Mouse (Mus musculus): ENCODE measurements around the gene Dcdc2a. TPM values are rescaled to one million over a fixed set of nuclear protein-coding genes. Genes with fewer than 3 reads are reported as not detected.

The Dcdc2a gene
- polyA plus RNA-seq, 1 experiment from 2014 or later, result 0.24 TPM

GRCm38 (mm10) chr13:25150861-25151260 lies 95.1 kb downstream of the Dcdc2a start:
- ATAC-seq (ENCODE audit: low FRiP score, low TSS enrichment) (no peak), DNase-seq (ENCODE audit: low spot score) (no peak)
- Histone ChIP-seq H3K4me2 (replicated peaks; ENCODE audit: low read depth) (no peak overlapping the region), H3K27me3 (ENCODE audit: control insufficient read depth, insufficient read depth, low read length) (no peaks in the 10 kb centered on the region), H3K4me1 (replicated peaks; ENCODE audit: control insufficient read depth, insufficient read depth) (no peaks in the 10 kb centered on the region), H3K36me3 (ENCODE audit: control insufficient read depth, insufficient read depth, low read length) (no peaks in the 10 kb centered on the region), H3K4me3 (ENCODE audit: low read depth, low read length) (no peak overlapping the region), H3K9ac (ENCODE audit: low read length) (no peak overlapping the region), H3K9me3 (ENCODE audit: control insufficient read depth, low read length) (no peaks in the 10 kb centered on the region), H3K27ac (replicated peaks) (no peak overlapping the region)
- 58% methylated on average over 4 of the region's 4 CpGs for WGBS
- no peak for TF ChIP-seq EP300 (optimal IDR thresholded peaks at IDR 0.05)
- no peak for TF ChIP-seq CTCF (IDR thresholded peaks at IDR 0.05; ENCODE audit: low read depth)

- Histone ChIP-seq H3K27me3 (ENCODE audit: control insufficient read depth, insufficient read depth, low read length) (no peaks in the 10 kb centered on the region), H3K4me3 (ENCODE audit: low read depth, low read length) (no peak overlapping the region), H3K9ac (ENCODE audit: low read length) (no peak overlapping the region), H3K4me1 (replicated peaks; ENCODE audit: control insufficient read depth, insufficient read depth) (no peaks in the 10 kb centered on the region; the same call in 1 of the 2 replicates), H3K4me2 (replicated peaks; ENCODE audit: low read depth) (no peak overlapping the region), H3K27ac (replicated peaks) (no peak overlapping the region), H3K9me3 (ENCODE audit: control insufficient read depth, low read length) (no peaks in the 10 kb centered on the region), H3K36me3 (ENCODE audit: control insufficient read depth, insufficient read depth, low read length) (no peaks in the 10 kb centered on the region)
- no peak for DNase-seq (ENCODE audit: low spot score)
- 27% methylated on average over 2 of the region's 2 CpGs for WGBS
- TF ChIP-seq EP300 (optimal IDR thresholded peaks at IDR 0.05), result no peak
- no peak for TF ChIP-seq CTCF (IDR thresholded peaks at IDR 0.05; ENCODE audit: low read depth)
- ATAC-seq (ENCODE audit: low FRiP score, low TSS enrichment), result peak; percentile 70
Measured at GRCm38 (mm10) chr13:25159917-25160316, 104.1 kb downstream of the Dcdc2a start.

- Histone ChIP-seq H3K4me1 (replicated peaks; ENCODE audit: control insufficient read depth, insufficient read depth) (no peaks in the 10 kb centered on the region; the same call in 1 of the 2 replicates), H3K9ac (ENCODE audit: low read length) (no peak overlapping the region), H3K9me3 (ENCODE audit: control insufficient read depth, low read length) (no peaks in the 10 kb centered on the region), H3K36me3 (ENCODE audit: control insufficient read depth, insufficient read depth, low read length) (no peaks in the 10 kb centered on the region), H3K4me3 (ENCODE audit: low read depth, low read length) (no peak overlapping the region), H3K4me2 (replicated peaks; ENCODE audit: low read depth) (no peak overlapping the region), H3K27ac (replicated peaks) (no peak overlapping the region), H3K27me3 (ENCODE audit: control insufficient read depth, insufficient read depth, low read length) (no peaks in the 10 kb centered on the region)
- TF ChIP-seq EP300 (optimal IDR thresholded peaks at IDR 0.05) (no peak), CTCF (IDR thresholded peaks at IDR 0.05; ENCODE audit: low read depth) (no peak)
- DNase-seq (ENCODE audit: low spot score) (no peak), ATAC-seq (ENCODE audit: low FRiP score, low TSS enrichment) (no peak)
- WGBS, result 80% methylated on average over 2 of the region's 2 CpGs
Measured at GRCm38 (mm10) chr13:25160804-25161203, 105.0 kb downstream of the Dcdc2a start.

- Histone ChIP-seq H3K27ac (replicated peaks) (no peak overlapping the region), H3K4me1 (replicated peaks; ENCODE audit: control insufficient read depth, insufficient read depth) (no peaks in the 10 kb centered on the region; the same call in 1 of the 2 replicates), H3K4me3 (ENCODE audit: low read depth, low read length) (no peak overlapping the region), H3K9ac (ENCODE audit: low read length) (no peak overlapping the region), H3K36me3 (ENCODE audit: control insufficient read depth, insufficient read depth, low read length) (no peaks in the 10 kb centered on the region), H3K9me3 (ENCODE audit: control insufficient read depth, low read length) (no peaks in the 10 kb centered on the region), H3K4me2 (replicated peaks; ENCODE audit: low read depth) (no peak overlapping the region), H3K27me3 (ENCODE audit: control insufficient read depth, insufficient read depth, low read length) (no peaks in the 10 kb centered on the region)
- ATAC-seq (ENCODE audit: low FRiP score, low TSS enrichment) (no peak), DNase-seq (ENCODE audit: low spot score) (no peak)
- TF ChIP-seq EP300 (optimal IDR thresholded peaks at IDR 0.05), result no peak
- no peak for TF ChIP-seq CTCF (IDR thresholded peaks at IDR 0.05; ENCODE audit: low read depth)
- 73% methylated on average over 3 of the region's 3 CpGs for WGBS
Measured at GRCm38 (mm10) chr13:25162594-25162993, 106.8 kb downstream of the Dcdc2a start.

- DNase-seq (ENCODE audit: low spot score), result no peak
- no peaks in the 10 kb centered on the region for H3K9me3 ChIP-seq (ENCODE audit: control insufficient read depth, low read length)
Measured at GRCm38 (mm10) chr13:25168891-25169290, 113.1 kb downstream of the Dcdc2a start.

GRCm38 (mm10) chr13:25177835-25178234 lies 122.0 kb downstream of the Dcdc2a start:
- ATAC-seq (ENCODE audit: low FRiP score, low TSS enrichment) (no peak), DNase-seq (ENCODE audit: low spot score) (no peak)
- WGBS, result 86% methylated on average over 1 of the region's 1 CpGs
- no peak overlapping the region for H3K9ac ChIP-seq (ENCODE audit: low read length)
- no peaks in the 10 kb centered on the region for H3K27me3 ChIP-seq (ENCODE audit: control insufficient read depth, insufficient read depth, low read length)
- no peaks in the 10 kb centered on the region for H3K4me1 ChIP-seq (replicated peaks; ENCODE audit: control insufficient read depth, insufficient read depth)
- H3K36me3 ChIP-seq (ENCODE audit: control insufficient read depth, insufficient read depth, low read length), result no peaks in the 10 kb centered on the region
- no peak overlapping the region for H3K27ac ChIP-seq (replicated peaks)
- TF ChIP-seq EP300 (optimal IDR thresholded peaks at IDR 0.05) (no peak), CTCF (IDR thresholded peaks at IDR 0.05; ENCODE audit: low read depth) (no peak)
- no peak overlapping the region for H3K4me3 ChIP-seq (ENCODE audit: low read depth, low read length)
- H3K4me2 ChIP-seq (replicated peaks; ENCODE audit: low read depth), result no peak overlapping the region
- H3K9me3 ChIP-seq (ENCODE audit: control insufficient read depth, low read length), result no peaks in the 10 kb centered on the region

More at GRCm38 (mm10) chr13:25168891-25169290, 113.1 kb downstream of the Dcdc2a start:
- no peak overlapping the region for H3K9ac ChIP-seq (ENCODE audit: low read length)
- TF ChIP-seq EP300 (optimal IDR thresholded peaks at IDR 0.05) (no peak), CTCF (IDR thresholded peaks at IDR 0.05; ENCODE audit: low read depth) (no peak)
- WGBS, result 83% methylated on average over 3 of the region's 3 CpGs
- no peak overlapping the region for H3K4me2 ChIP-seq (replicated peaks; ENCODE audit: low read depth)
- H3K4me3 ChIP-seq (ENCODE audit: low read depth, low read length), result no peak overlapping the region
- H3K36me3 ChIP-seq (ENCODE audit: control insufficient read depth, insufficient read depth, low read length), result no peaks in the 10 kb centered on the region
- no peaks in the 10 kb centered on the region for H3K4me1 ChIP-seq (replicated peaks; ENCODE audit: control insufficient read depth, insufficient read depth)
- no peaks in the 10 kb centered on the region for H3K27me3 ChIP-seq (ENCODE audit: control insufficient read depth, insufficient read depth, low read length)
- no peak for ATAC-seq (ENCODE audit: low FRiP score, low TSS enrichment)
- no peak overlapping the region for H3K27ac ChIP-seq (replicated peaks)

Measured in stomach, postnatal 0 days (tissue).